Mouse (Mus musculus) megakaryocyte, embryonic 14.5 days (primary cell): ENCODE results near the gene Mff. TPM values are rescaled to one million over a fixed set of nuclear protein-coding genes. Genes with fewer than 3 reads are reported as not detected.
A peak's percentile ranks its signal among the peaks of the same experiment; 100 is the strongest.

ENCODE experiments used
- H3K27me3 ChIP-seq: replicated peaks from 2 replicates; pipeline ENCODE3; 2012; ENCODE audit warnings: inconsistent platforms
- H3K36me3 ChIP-seq: replicated peaks from 2 replicates; pipeline ENCODE3; 2012; ENCODE audit warnings: low read length, inconsistent platforms, mixed read lengths
- H3K4me1 ChIP-seq: 2 replicates; pipeline ENCODE4 v1.6.1; 2012; ENCODE audit warnings: inconsistent platforms
- H3K4me3 ChIP-seq: replicated peaks from 2 replicates; pipeline ENCODE3; 2012; ENCODE audit warnings: moderate library complexity, mild to moderate bottlenecking, inconsistent platforms
- H3K9me3 ChIP-seq: 2 replicates; pipeline ENCODE4 v1.6.1; 2012; ENCODE audit warnings: inconsistent platforms
- FLI1 ChIP-seq: IDR thresholded peaks from 2 replicates; pipeline ENCODE4 v1.6.1; 2012; ENCODE audit warnings: low read length, inconsistent platforms, mixed read lengths
- GATA1 ChIP-seq: IDR thresholded peaks from 3 replicates; pipeline ENCODE4 v1.6.1; 2012; ENCODE audit warnings: mixed read lengths, low read length, inconsistent platforms, borderline replicate concordance
- polyA plus RNA-seq: library from polyadenylated mRNA; stranded (reverse); fragments of >175 nt; gene quantifications from 2 replicates; pipeline ENCODE4 v1.2.3, GENCODE M21; 2012; ENCODE audit warnings: low replicate concordance; ENCODE audit not compliant: insufficient read depth

Mff gene
- polyA plus RNA-seq, 1 experiment: 380 TPM

- Histone ChIP-seq H3K4me3 (no peak overlapping the region), H3K36me3 (no peaks in the 10 kb centered on the region), H3K9me3 (peaks cover 12% of the 10 kb centered on the region; the same call in 1 of the 2 replicates), H3K27me3 (peaks cover 2% of the 10 kb centered on the region), H3K4me1 (peaks cover 34% of the 10 kb centered on the region)
- no peak for TF ChIP-seq FLI1
- TF ChIP-seq GATA1: no peak
Measured at GRCm38 (mm10) chr1:82791105-82791504, 66.4 kb downstream of the Mff start.

- H3K36me3 ChIP-seq: no peaks in the 10 kb centered on the region
- no peak for TF ChIP-seq FLI1
- no peak for TF ChIP-seq GATA1
- H3K4me1 ChIP-seq: peaks cover 40% of the 10 kb centered on the region
- no peak overlapping the region for H3K4me3 ChIP-seq
- H3K9me3 ChIP-seq: peaks cover 23% of the 10 kb centered on the region
- peaks cover 1% of the 10 kb centered on the region for H3K27me3 ChIP-seq
Measured at GRCm38 (mm10) chr1:82792238-82792637, 67.5 kb downstream of the Mff start.

GRCm38 (mm10) chr1:82793110-82793509 is 68.4 kb downstream of the Mff start:
- TF ChIP-seq FLI1 (no peak), GATA1 (no peak)
- H3K4me3 ChIP-seq: no peak overlapping the region
- H3K27me3 ChIP-seq: peaks cover 1% of the 10 kb centered on the region
- H3K36me3 ChIP-seq: no peaks in the 10 kb centered on the region
- H3K4me1 ChIP-seq: peaks cover 39% of the 10 kb centered on the region
- peaks cover 23% of the 10 kb centered on the region for H3K9me3 ChIP-seq

- peaks cover 1% of the 10 kb centered on the region for H3K27me3 ChIP-seq
- peaks cover 43% of the 10 kb centered on the region for H3K4me1 ChIP-seq
- peaks cover 23% of the 10 kb centered on the region for H3K9me3 ChIP-seq
- TF ChIP-seq FLI1: no peak
- TF ChIP-seq GATA1: no peak
- H3K36me3 ChIP-seq: no peaks in the 10 kb centered on the region
- H3K4me3 ChIP-seq: no peak overlapping the region
Measured at GRCm38 (mm10) chr1:82793986-82794385, 69.3 kb downstream of the Mff start.

GRCm38 (mm10) chr1:82795211-82795610 is 70.5 kb downstream of the Mff start:
- H3K4me3 ChIP-seq: no peak overlapping the region
- peaks cover 18% of the 10 kb centered on the region for H3K9me3 ChIP-seq
- H3K36me3 ChIP-seq: no peaks in the 10 kb centered on the region
- TF ChIP-seq GATA1: no peak
- no peak for TF ChIP-seq FLI1
- peaks cover 1% of the 10 kb centered on the region for H3K27me3 ChIP-seq
- peaks cover 43% of the 10 kb centered on the region for H3K4me1 ChIP-seq

- H3K4me1 ChIP-seq: peaks cover 40% of the 10 kb centered on the region
- H3K9me3 ChIP-seq: peaks cover 18% of the 10 kb centered on the region
- H3K27me3 ChIP-seq: no peaks in the 10 kb centered on the region
- TF ChIP-seq GATA1: no peak
- TF ChIP-seq FLI1: no peak
- no peaks in the 10 kb centered on the region for H3K36me3 ChIP-seq
- peak overlapping the region; percentile 57 for H3K4me3 ChIP-seq
Measured at GRCm38 (mm10) chr1:82795702-82796443, 71.2 kb downstream of the Mff start.

- Histone ChIP-seq H3K36me3 (no peaks in the 10 kb centered on the region), H3K27me3 (peaks cover 4% of the 10 kb centered on the region), H3K4me3 (no peak overlapping the region), H3K4me1 (peaks cover 36% of the 10 kb centered on the region), H3K9me3 (peaks cover 17% of the 10 kb centered on the region)
- no peak for TF ChIP-seq FLI1
- TF ChIP-seq GATA1: no peak
Measured at GRCm38 (mm10) chr1:82797088-82797487, 72.4 kb downstream of the Mff start.

GRCm38 (mm10) chr1:82798304-82798703 is 73.6 kb downstream of the Mff start:
- Histone ChIP-seq H3K36me3 (no peaks in the 10 kb centered on the region), H3K4me3 (no peak overlapping the region), H3K9me3 (peaks cover 12% of the 10 kb centered on the region), H3K27me3 (peaks cover 4% of the 10 kb centered on the region), H3K4me1 (peaks cover 32% of the 10 kb centered on the region)
- TF ChIP-seq FLI1 (no peak), GATA1 (no peak)

GRCm38 (mm10) chr1:82798922-82799321 is 74.2 kb downstream of the Mff start:
- no peaks in the 10 kb centered on the region for H3K36me3 ChIP-seq
- no peak for TF ChIP-seq FLI1
- no peak for TF ChIP-seq GATA1
- H3K9me3 ChIP-seq: peaks cover 12% of the 10 kb centered on the region
- H3K4me3 ChIP-seq: no peak overlapping the region
- peaks cover 32% of the 10 kb centered on the region for H3K4me1 ChIP-seq
- H3K27me3 ChIP-seq: peaks cover 4% of the 10 kb centered on the region

GRCm38 (mm10) chr1:82801105-82801783 is 76.6 kb downstream of the Mff start:
- peaks cover 10% of the 10 kb centered on the region for H3K9me3 ChIP-seq
- TF ChIP-seq FLI1 (no peak), GATA1 (no peak)
- H3K27me3 ChIP-seq: peaks cover 4% of the 10 kb centered on the region
- H3K4me3 ChIP-seq: no peak overlapping the region
- peaks cover 23% of the 10 kb centered on the region for H3K4me1 ChIP-seq
- H3K36me3 ChIP-seq: no peaks in the 10 kb centered on the region

Other genes starting within 250 kb of the Mff start
- 0.01 TPM in 1 of 2 replicates, not detected in the other for gene Col4a4, start 138.0 kb upstream of the Mff start, polyA plus RNA-seq
- gene Col4a3, start 138.0 kb upstream of the Mff start, polyA plus RNA-seq: 0.04 TPM in 1 of 2 replicates, not detected in the other
- gene Tm4sf20, start 43.6 kb downstream of the Mff start, polyA plus RNA-seq: not detected in 2 replicates
- gene Gm47791, start 46.4 kb downstream of the Mff start, polyA plus RNA-seq: not detected in 2 replicates
- gene Agfg1, start 114.6 kb downstream of the Mff start, polyA plus RNA-seq: 3.0 and 4.2 TPM in 2 replicates
- gene A030005L19Rik, start 188.4 kb downstream of the Mff start, polyA plus RNA-seq: not detected in 2 replicates
- 0.16 TPM in 1 of 2 replicates, not detected in the other for gene A030014E15Rik, start 200.0 kb downstream of the Mff start, polyA plus RNA-seq
- gene Gm6217, start 206.5 kb downstream of the Mff start, polyA plus RNA-seq: not detected in 2 replicates
- not detected in 2 replicates for gene A030003K21Rik, start 218.5 kb downstream of the Mff start, polyA plus RNA-seq
- not detected in 2 replicates for gene Gm7544, start 231.1 kb downstream of the Mff start, polyA plus RNA-seq
- not detected in 2 replicates for gene Gm47955, start 235.4 kb downstream of the Mff start, polyA plus RNA-seq